Mouse (Mus musculus) thymus, postnatal 25 days (tissue): ENCODE measurements at regions not wholly inside any gene's neighbourhood (a gene's known extent, or its start where the extent isn't known, plus 50 kb on each side); places are given as distances from the start of the nearest gene placed in this dataset.
A peak's percentile ranks its signal among the peaks of the same experiment; 100 is the strongest.

Experiments
- DNase-seq: peaks from one replicate; pipeline ENCODE4 v3.0.0; 2022

- no peak for DNase-seq
Observed at GRCm38 (mm10) chr6:127207308-127207707, 55.3 kb upstream of the Ccnd2 start.

GRCm38 (mm10) chr6:127213355-127213754, 61.4 kb upstream of the Ccnd2 start:
- DNase-seq: no peak

GRCm38 (mm10) chr6:127215915-127216314, 63.9 kb upstream of the Ccnd2 start:
- no peak for DNase-seq

- DNase-seq: no peak
Observed at GRCm38 (mm10) chr6:127218634-127219445, 66.8 kb upstream of the Ccnd2 start.

GRCm38 (mm10) chr6:127219446-127219802, 67.4 kb upstream of the Ccnd2 start:
- DNase-seq: no peak

GRCm38 (mm10) chr6:127226242-127226983, 74.4 kb upstream of the Ccnd2 start:
- no peak for DNase-seq

- DNase-seq: no peak
Observed at GRCm38 (mm10) chr6:127236510-127237109, 84.6 kb upstream of the Ccnd2 start.

- DNase-seq: no peak
Observed at GRCm38 (mm10) chr6:127237168-127237567, 85.2 kb upstream of the Ccnd2 start.

- DNase-seq: peak; percentile 60
Observed at GRCm38 (mm10) chr6:127239529-127240471, 87.8 kb upstream of the Ccnd2 start.

GRCm38 (mm10) chr6:127240472-127241375, 88.7 kb upstream of the Ccnd2 start:
- DNase-seq: peak; percentile 45

- DNase-seq: no peak
Observed at GRCm38 (mm10) chr6:127241693-127242425, 89.9 kb upstream of the Ccnd2 start.

GRCm38 (mm10) chr6:127243032-127243431, 91.0 kb upstream of the Ccnd2 start:
- no peak for DNase-seq

- peak; percentile 74 for DNase-seq
Observed at GRCm38 (mm10) chr6:127245814-127246440, 93.9 kb upstream of the Ccnd2 start.

- no peak for DNase-seq
Observed at GRCm38 (mm10) chr6:127246730-127247129, 94.7 kb upstream of the Ccnd2 start.

- no peak for DNase-seq
Observed at GRCm38 (mm10) chr6:127247343-127247742, 95.3 kb upstream of the Ccnd2 start.

- DNase-seq: no peak
Observed at GRCm38 (mm10) chr6:127250181-127250873, 98.3 kb upstream of the Ccnd2 start.

GRCm38 (mm10) chr6:127250874-127251670, 99.1 kb upstream of the Ccnd2 start:
- DNase-seq: no peak

GRCm38 (mm10) chr6:127251671-127251985, 99.6 kb upstream of the Ccnd2 start:
- DNase-seq: no peak
